In the genomic region with DNA sequence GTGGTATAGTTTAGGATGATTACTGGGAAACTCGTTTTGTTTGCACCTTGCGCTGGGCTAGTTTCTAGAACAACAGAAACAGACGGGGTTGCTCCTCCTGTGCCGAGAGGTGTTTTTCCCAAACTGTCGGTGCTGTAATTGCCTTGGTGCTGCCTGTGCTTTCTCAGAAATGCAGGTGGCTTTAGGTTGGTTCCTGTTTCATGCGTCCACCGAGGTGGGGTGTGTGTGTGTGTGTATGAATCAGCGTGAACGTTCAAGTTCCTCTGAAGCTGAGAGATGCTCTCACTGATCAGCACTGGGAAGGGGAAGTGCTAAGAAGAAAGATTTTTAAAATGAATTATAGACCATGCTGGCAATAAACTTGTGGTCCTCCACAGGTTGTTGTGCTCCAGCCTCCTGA, we compare ENCODE assay signal across 19 mouse cellular contexts. TPM values are rescaled to one million over a fixed set of nuclear protein-coding genes. Genes with fewer than 3 reads are reported as not detected.
DNase-seq lines count a peak whose midpoint lies in the region; ATAC-seq lines count a peak whose summit lies in the region.
"Had no signal": no experiment of that assay in that cellular context is flagged by ENCODE, and none has a peak within 500 bp of the region (broad histone marks: within the 10 kb centered on the region; RNA-seq: fewer than 3 reads in every experiment).

No protein-coding gene starts in this region.

- peak; percentile 71 to 89 for ATAC-seq in hematopoietic stem cell, adult 5-6 weeks (replicated peaks in 1 of 2; ENCODE audit: insufficient read depth in 1 of 2, low FRiP score in 2 of 2, low TSS enrichment in 1 of 2, low read depth in 1 of 2, poor library complexity in 2 of 2, severe bottlenecking in 2 of 2)
- no peak for ATAC-seq in stomach, embryonic 16.5 days (ENCODE audit: insufficient read depth, low FRiP score)
- ATAC-seq in hindbrain, embryonic 16.5 days, result no peak
- ATAC-seq: forebrain, postnatal 0 days; intestine, embryonic 15.5 days; liver, embryonic 12.5 days had no signal

- H3K27me3 ChIP-seq in stomach, embryonic 16.5 days (ENCODE audit: control insufficient read depth, insufficient read depth, low read length), result no peaks in the 10 kb centered on the region
- H3K27me3 ChIP-seq in heart, embryonic 10.5 days (ENCODE audit: insufficient read depth, poor library complexity, severe bottlenecking), result no peaks in the 10 kb centered on the region
- H3K27me3 ChIP-seq in hindbrain, embryonic 16.5 days (replicated peaks; ENCODE audit: control insufficient read depth, insufficient read depth, low read length), result no peaks in the 10 kb centered on the region
- H3K27me3 ChIP-seq: embryonic facial prominence, embryonic 13.5 days; hindbrain, embryonic 12.5 days; intestine, embryonic 15.5 days; liver, embryonic 12.5 days; lung, embryonic 15.5 days had no signal

- H3K4me1 ChIP-seq in stomach, embryonic 16.5 days (ENCODE audit: control insufficient read depth, insufficient read depth, low read length), result no peaks in the 10 kb centered on the region
- no peaks in the 10 kb centered on the region for H3K4me1 ChIP-seq in heart, embryonic 10.5 days
- no peaks in the 10 kb centered on the region for H3K4me1 ChIP-seq in hindbrain, embryonic 16.5 days (ENCODE audit: control insufficient read depth, insufficient read depth, low read depth, low read length)
- H3K4me1 ChIP-seq: embryonic facial prominence, embryonic 13.5 days; hindbrain, embryonic 12.5 days; intestine, embryonic 15.5 days; lung, embryonic 15.5 days had no signal

- H3K27ac ChIP-seq in stomach, embryonic 16.5 days (ENCODE audit: low read length), result peak overlapping the region; percentile 77
- no peak overlapping the region for H3K27ac ChIP-seq in heart, embryonic 10.5 days
- H3K27ac ChIP-seq in hindbrain, embryonic 16.5 days (ENCODE audit: low read depth, low read length), result no peak overlapping the region
- H3K27ac ChIP-seq: embryonic facial prominence, embryonic 13.5 days; gastrocnemius, adult 2 months; hindbrain, embryonic 12.5 days; intestine, embryonic 15.5 days; liver, embryonic 12.5 days; lung, embryonic 15.5 days had no signal

- no peaks in the 10 kb centered on the region for H3K36me3 ChIP-seq in stomach, embryonic 16.5 days (ENCODE audit: control insufficient read depth, insufficient read depth, low read length)
- H3K36me3 ChIP-seq in heart, embryonic 10.5 days, result peaks cover 14% of the 10 kb centered on the region; the same call in 1 of the 2 replicates
- 0 out of 2 replicates have a peak, but pooled peaks cover 2% of the 10 kb centered on the region for H3K36me3 ChIP-seq in hindbrain, embryonic 16.5 days (ENCODE audit: control insufficient read depth, insufficient read depth, low read length)
- H3K36me3 ChIP-seq: intestine, embryonic 15.5 days; lung, embryonic 15.5 days had no signal

- 63% methylated on average over 9 of the region's 9 CpGs for WGBS in stomach, embryonic 16.5 days
- 86% methylated on average over 9 of the region's 9 CpGs for WGBS in heart, embryonic 10.5 days
- WGBS in hindbrain, embryonic 16.5 days, result 93% methylated on average over 9 of the region's 9 CpGs

- intact Hi-C loops in left cerebral cortex, postnatal 25 days (cut with DNase I), result no loop called here

- H3K9me3 ChIP-seq in stomach, embryonic 16.5 days (replicated peaks; ENCODE audit: control insufficient read depth, low read length), result no peaks in the 10 kb centered on the region
- no peaks in the 10 kb centered on the region for H3K9me3 ChIP-seq in heart, embryonic 10.5 days
- H3K9me3 ChIP-seq in hindbrain, embryonic 16.5 days (ENCODE audit: control insufficient read depth, low read length), result no peaks in the 10 kb centered on the region
- H3K9me3 ChIP-seq: embryonic facial prominence, embryonic 13.5 days; hindbrain, embryonic 12.5 days; intestine, embryonic 15.5 days; liver, embryonic 12.5 days; lung, embryonic 15.5 days had no signal

- no peak overlapping the region for H3K4me3 ChIP-seq in stomach, embryonic 16.5 days (replicated peaks; ENCODE audit: low read length)
- no peak overlapping the region for H3K4me3 ChIP-seq in heart, embryonic 10.5 days
- no peak overlapping the region for H3K4me3 ChIP-seq in hindbrain, embryonic 16.5 days (ENCODE audit: low read length)
- H3K4me3 ChIP-seq: embryonic facial prominence, embryonic 13.5 days; gastrocnemius, adult 2 months; hindbrain, embryonic 12.5 days; intestine, embryonic 15.5 days; liver, embryonic 12.5 days; lung, embryonic 15.5 days had no signal

- H3K4me2 ChIP-seq in stomach, embryonic 16.5 days (ENCODE audit: low read depth, low read length), result no peak overlapping the region
- H3K4me2 ChIP-seq in hindbrain, embryonic 16.5 days (ENCODE audit: low read length), result no peak overlapping the region
- H3K4me2 ChIP-seq: embryonic facial prominence, embryonic 13.5 days; hindbrain, embryonic 12.5 days; intestine, embryonic 15.5 days; liver, embryonic 12.5 days; lung, embryonic 15.5 days had no signal

- H3K9ac ChIP-seq in stomach, embryonic 16.5 days (ENCODE audit: low read length), result peak overlapping the region; percentile 23; the same call in 1 of the 2 replicates
- H3K9ac ChIP-seq in hindbrain, embryonic 16.5 days (ENCODE audit: low read depth, low read length), result no peak overlapping the region
- H3K9ac ChIP-seq: embryonic facial prominence, embryonic 13.5 days; forebrain, postnatal 0 days; hindbrain, embryonic 12.5 days; intestine, embryonic 15.5 days; liver, embryonic 12.5 days; lung, embryonic 15.5 days had no signal

- DNase-seq in 416B (ENCODE audit: low read depth) (peak; percentile 42), A20 (ENCODE audit: low read depth, low spot score) (peak; percentile 88)
- DNase-seq in heart, embryonic 10.5 days (ENCODE audit: low spot score), result no peak
- no peak for DNase-seq in left cerebral cortex, postnatal 25 days (ENCODE audit: low spot score in 2 of 2)
- DNase-seq: adrenal gland, postnatal 10 days; cerebellum, adult 2 months; forebrain, postnatal 0 days; gastrocnemius, adult 2 months; heart, adult 11 months; right cerebral cortex, postnatal 25 days had no signal

RNA-seq across cellular contexts. Expression of a gene that starts 33.3 kb away (rescaled TPM):
- not detected in 2 replicates for total RNA-seq in hematopoietic stem cell, adult 5-6 weeks (2017)
- polyA plus RNA-seq in stomach, embryonic 16.5 days (2015; fragmentation: Nextera tagmentation; extraction: Ambion mirVana), result 18.3 and 25.8 TPM in 2 replicates
- polyA plus RNA-seq in heart, embryonic 10.5 days (2016; fragmentation: Nextera tagmentation; extraction: Ambion mirVana), result 0.28 and 0.31 TPM in 2 replicates
- under 1 TPM in 1 of 2 experiments, not detected in 1; 0.14 TPM for total RNA-seq in left cerebral cortex, postnatal 25 days (2021)
- 0.38 and 0.54 TPM in 2 replicates for polyA plus RNA-seq in hindbrain, embryonic 16.5 days (2015; fragmentation: Nextera tagmentation; extraction: Ambion mirVana)
- polyA plus RNA-seq: heart, embryonic 14.5 days had no signal

RNA-seq across cellular contexts. Expression of a gene that starts 34.1 kb away (rescaled TPM):
- 47.0 and 50.4 TPM in 2 replicates for total RNA-seq in hematopoietic stem cell, adult 5-6 weeks (2017)
- polyA plus RNA-seq in stomach, embryonic 16.5 days (2015; fragmentation: Nextera tagmentation; extraction: Ambion mirVana), result 42.2 and 44.4 TPM in 2 replicates
- 35.3 and 36.7 TPM in 2 replicates for polyA plus RNA-seq in heart, embryonic 10.5 days (2016; fragmentation: Nextera tagmentation; extraction: Ambion mirVana)
- 10 to 100 TPM; 39.0 to 39.8 TPM for total RNA-seq in left cerebral cortex, postnatal 25 days (2021)
- 60.8 and 64.2 TPM in 2 replicates for polyA plus RNA-seq in hindbrain, embryonic 16.5 days (2015; fragmentation: Nextera tagmentation; extraction: Ambion mirVana)

RNA-seq across cellular contexts. Expression of a gene that starts 51.2 kb away (rescaled TPM):
- total RNA-seq in hematopoietic stem cell, adult 5-6 weeks (2017), result 1.1 and 1.8 TPM in 2 replicates
- polyA plus RNA-seq in stomach, embryonic 16.5 days (2015; fragmentation: Nextera tagmentation; extraction: Ambion mirVana), result 1.6 and 2.9 TPM in 2 replicates
- 1.4 and 3.7 TPM in 2 replicates for polyA plus RNA-seq in heart, embryonic 10.5 days (2016; fragmentation: Nextera tagmentation; extraction: Ambion mirVana)
- 10 to 100 TPM; 49.0 to 54.1 TPM for total RNA-seq in left cerebral cortex, postnatal 25 days (2021)
- 7.7 and 7.8 TPM in 2 replicates for polyA plus RNA-seq in hindbrain, embryonic 16.5 days (2015; fragmentation: Nextera tagmentation; extraction: Ambion mirVana)

Comparison
In these comparisons a context has a peak if more than half of its experiments do, and no peak if none do; other contexts are left out.
1. DNase-seq: peak in 416B (single experiment) and A20 (single experiment); none in heart, embryonic 10.5 days (single experiment) and left cerebral cortex, postnatal 25 days (0 of 2).
2. ATAC-seq: peak in hematopoietic stem cell, adult 5-6 weeks (2 of 2); none in stomach, embryonic 16.5 days (single experiment) and hindbrain, embryonic 16.5 days (single experiment).
3. RNA of a gene that starts 33.3 kb away (polyA plus RNA-seq): 18.3 to 25.8 TPM in stomach, embryonic 16.5 days; 0.38 to 0.54 TPM in hindbrain, embryonic 16.5 days and 0.28 to 0.31 TPM in heart, embryonic 10.5 days; every median in the first group is over 10 times any median in the second.